Mouse (Mus musculus) erythroblast, adult 5-6 weeks (primary cell): ENCODE measurements at regions not wholly inside any gene's neighbourhood (a gene's known extent, or its start where the extent isn't known, plus 50 kb on each side); places are given as distances from the start of the nearest gene placed in this dataset.
"Not testable (repeated sequence)": the region's sequence is repeated elsewhere in the genome, so short reads cannot be mapped to it uniquely, and the experiment has no call there.

ENCODE experiments used
- ATAC-seq: replicated peaks from 2 replicates; pipeline ENCODE4 v1.8.0; 2016; ENCODE audit warnings: moderate number of reproducible peaks, mild to moderate bottlenecking, moderate TSS enrichment, inconsistent platforms; ENCODE audit not compliant: poor library complexity, low FRiP score, severe bottlenecking

- ATAC-seq = no peak
Measured at GRCm38 (mm10) chr11:16559001-16559699, 50.9 kb upstream of the Sec61g start.

DNA sequence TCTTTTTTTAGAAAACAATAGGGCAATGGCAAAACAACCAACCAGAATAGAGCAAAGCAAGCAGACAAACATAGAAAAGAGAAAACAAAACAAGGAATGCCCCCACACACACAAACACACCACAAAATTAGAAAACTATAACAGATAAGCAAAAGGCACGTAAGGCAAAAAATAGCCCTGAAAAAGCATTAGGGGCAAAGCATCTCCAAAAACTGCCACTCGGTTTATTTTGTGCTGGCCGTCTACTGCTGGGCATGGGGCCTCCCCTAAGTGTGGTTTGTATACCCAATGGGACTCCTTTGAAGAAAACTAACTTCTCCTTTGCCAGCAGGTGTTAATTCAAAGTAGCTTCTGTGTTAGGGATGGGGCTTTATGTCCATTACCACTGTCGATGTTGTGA, 53.4 kb upstream of the Sec61g start:
- ATAC-seq = no peak

DNA sequence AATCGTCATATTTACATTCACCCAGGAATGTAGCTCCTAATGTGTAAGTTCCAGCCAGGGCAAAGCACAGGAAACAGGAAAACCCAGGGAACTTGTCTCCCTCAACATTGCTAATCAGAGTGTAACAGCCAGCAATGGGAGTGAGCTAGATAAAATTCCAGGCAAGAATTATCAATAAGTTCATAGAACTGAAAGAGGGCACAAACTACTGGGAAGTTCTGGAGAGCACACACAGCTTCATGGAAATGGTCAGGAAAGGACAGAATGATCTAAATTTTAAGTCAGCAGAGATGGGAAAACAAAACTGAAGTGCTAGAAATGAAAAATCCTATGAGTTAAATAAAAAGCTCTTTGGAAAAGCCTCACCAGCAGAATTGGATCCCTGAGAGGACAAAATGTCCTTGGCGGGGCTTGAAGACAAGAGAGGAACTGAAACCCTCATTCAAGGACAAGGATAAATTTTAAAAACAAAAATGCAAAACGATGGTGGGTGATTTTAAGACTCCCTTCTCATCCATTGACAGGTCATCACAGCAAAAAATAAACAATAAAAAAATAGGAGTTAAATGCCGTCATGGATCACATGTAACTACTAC, 80.9 kb upstream of the Sec61g start:
- ATAC-seq = no peak

GRCm38 (mm10) chr11:16590541-16590940, 82.3 kb upstream of the Sec61g start:
- no peak for ATAC-seq

GRCm38 (mm10) chr11:16591471-16591921, 83.2 kb upstream of the Sec61g start:
- ATAC-seq = no peak

- ATAC-seq = no peak
Measured at GRCm38 (mm10) chr11:16592006-16592405, 83.7 kb upstream of the Sec61g start.

DNA sequence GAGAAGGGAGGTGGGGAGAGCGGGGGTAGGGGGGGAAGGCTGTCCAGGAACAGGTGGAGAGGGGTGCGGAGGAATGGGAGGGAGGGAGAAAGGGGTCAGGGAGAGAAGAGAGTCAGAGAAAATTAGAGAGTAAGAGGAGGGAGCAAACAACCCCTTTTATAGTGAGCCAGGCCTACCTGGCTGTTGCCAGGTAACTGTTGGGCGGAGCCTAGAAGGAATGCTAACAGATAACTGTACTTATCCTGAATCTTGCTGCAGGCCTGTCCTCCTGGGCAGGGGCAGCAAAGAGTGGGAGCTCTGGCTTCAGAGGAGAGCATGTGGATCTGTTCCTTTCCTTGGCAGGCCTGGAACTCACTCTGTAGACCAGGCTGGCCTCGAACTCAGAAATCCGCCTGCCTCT, 84.5 kb upstream of the Sec61g start:
- no peak for ATAC-seq

GRCm38 (mm10) chr11:16594832-16595231, 86.5 kb upstream of the Sec61g start:
- ATAC-seq = no peak

- no peak for ATAC-seq
Measured at GRCm38 (mm10) chr11:16597038-16597830, 89.0 kb upstream of the Sec61g start.

DNA sequence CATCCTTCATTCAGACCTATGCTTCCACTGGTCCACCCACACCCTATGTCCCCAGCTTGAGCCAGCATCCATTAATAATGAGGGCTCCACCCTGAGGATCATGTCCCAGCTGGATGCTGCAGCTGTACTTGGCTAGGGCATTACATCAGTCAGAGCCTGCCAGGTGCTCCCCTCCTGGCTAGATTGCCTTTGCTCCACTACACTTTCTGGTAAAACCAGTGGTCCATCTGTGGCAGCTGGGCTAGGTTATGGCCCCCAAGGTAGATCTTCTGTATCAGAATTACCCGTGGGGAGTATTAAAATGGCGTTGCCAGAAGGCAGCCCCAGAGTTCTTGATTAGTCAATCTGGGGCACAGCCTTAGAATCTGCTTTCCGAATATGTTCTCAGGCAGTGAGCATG, 94.7 kb upstream of the Sec61g start:
- no peak for ATAC-seq

DNA sequence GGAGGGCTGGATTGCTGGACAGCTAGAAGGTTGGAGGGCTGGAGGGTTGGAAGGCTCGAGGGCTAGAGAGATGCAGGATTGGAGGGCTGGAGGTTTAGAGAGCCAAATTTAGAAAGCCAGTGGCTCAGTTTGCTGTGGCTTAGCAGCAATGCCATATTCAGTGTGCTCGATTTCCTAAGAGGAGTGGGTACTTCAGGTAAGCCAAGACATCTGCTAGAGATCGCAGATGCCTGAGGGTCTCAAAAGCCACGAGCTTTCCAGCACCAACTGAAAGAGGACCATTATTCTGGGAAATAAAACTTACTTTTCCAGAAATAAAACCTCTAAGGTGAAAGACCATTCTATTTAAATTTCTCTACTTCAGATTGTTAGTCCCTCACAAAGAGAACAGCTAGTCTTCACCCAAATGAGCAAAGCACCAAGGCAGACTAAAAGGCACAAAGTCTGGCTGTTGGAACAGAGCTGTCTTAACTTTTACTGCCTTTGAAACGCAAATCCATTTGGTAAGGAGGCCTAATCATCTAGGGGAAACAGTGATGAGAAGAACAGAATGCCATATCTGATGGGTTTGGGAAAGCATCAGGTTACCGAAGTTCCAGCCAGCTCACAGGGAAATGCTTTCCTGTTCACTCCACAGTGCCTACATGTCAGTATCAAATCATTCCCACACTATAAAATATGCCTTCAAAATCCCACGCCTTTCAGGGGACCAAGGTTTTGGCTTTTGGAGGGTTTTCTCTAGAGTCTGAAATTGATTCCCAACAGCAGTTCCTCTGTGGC, 98.3 kb upstream of the Sec61g start:
- no peak for ATAC-seq

DNA sequence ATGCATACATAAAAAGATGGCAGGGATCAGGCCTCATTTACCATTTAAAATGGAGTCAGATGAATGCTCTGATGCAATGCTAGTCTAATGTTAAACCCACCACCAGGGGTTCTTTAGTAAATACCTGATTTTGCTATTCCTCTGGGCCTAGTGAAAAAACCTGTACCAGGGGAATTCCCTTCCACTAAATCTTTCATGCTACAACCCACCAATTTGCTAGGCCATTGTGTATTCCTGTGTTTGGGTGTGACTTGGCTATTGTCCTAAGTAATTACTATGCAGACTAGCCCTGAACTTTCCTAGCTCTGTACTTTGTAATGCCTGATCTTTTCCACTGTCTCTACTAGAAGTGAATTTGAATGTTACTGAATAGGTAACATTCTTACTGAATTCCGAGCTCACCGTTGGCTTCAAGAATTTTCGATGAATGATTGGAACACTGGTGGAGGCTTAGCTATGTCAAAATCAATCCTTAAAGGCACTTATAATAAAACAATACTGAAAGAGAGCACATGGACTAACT, 99.7 kb upstream of the Sec61g start:
- not testable (repeated sequence) for ATAC-seq

DNA sequence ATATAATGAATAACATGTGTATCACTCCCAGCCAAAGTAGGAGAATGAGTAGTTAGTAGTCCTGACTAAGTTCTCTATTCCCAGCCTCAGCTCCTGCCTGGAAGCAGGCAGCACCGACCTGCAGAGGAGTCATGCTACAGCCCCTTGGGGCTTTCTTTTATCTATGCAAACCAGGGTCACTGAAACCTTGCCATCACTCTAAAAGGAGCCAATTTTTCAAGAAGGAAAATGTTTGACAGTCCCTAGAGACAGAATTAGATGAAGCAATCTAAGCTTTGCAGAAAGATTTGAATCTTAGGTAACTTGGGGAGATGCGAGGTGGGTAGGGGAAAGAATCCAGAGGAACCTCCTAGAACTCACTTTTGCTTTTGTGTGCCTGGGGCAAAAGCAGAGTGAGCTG, 103.5 kb upstream of the Sec61g start:
- ATAC-seq = no peak

DNA sequence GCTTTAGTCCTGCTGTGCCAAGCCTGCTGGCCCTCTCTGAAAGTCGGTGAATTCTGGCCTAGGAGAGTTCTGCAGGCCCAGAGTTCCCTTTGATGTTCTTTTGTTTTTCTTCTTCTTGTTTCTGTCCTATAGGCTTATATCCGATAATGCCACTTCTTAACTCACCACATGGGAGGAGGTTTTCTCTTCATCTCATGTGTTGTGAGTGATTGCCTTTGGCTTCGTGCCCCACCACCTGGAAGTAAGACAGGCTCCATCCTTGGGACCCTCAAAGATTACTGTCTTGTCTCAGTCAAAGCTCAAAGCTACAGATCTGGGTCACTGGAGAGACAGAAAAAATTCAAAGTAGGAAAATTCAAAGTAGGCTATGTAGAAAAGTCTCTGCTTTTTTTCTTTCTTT, 104.2 kb upstream of the Sec61g start:
- no peak for ATAC-seq

- no peak for ATAC-seq
Measured at GRCm38 (mm10) chr11:16619736-16620135, 111.5 kb upstream of the Sec61g start.

GRCm38 (mm10) chr11:16623694-16624093, 115.4 kb upstream of the Sec61g start:
- ATAC-seq = no peak

- ATAC-seq = no peak
Measured at GRCm38 (mm10) chr11:16627294-16628085, 119.2 kb upstream of the Sec61g start.

DNA sequence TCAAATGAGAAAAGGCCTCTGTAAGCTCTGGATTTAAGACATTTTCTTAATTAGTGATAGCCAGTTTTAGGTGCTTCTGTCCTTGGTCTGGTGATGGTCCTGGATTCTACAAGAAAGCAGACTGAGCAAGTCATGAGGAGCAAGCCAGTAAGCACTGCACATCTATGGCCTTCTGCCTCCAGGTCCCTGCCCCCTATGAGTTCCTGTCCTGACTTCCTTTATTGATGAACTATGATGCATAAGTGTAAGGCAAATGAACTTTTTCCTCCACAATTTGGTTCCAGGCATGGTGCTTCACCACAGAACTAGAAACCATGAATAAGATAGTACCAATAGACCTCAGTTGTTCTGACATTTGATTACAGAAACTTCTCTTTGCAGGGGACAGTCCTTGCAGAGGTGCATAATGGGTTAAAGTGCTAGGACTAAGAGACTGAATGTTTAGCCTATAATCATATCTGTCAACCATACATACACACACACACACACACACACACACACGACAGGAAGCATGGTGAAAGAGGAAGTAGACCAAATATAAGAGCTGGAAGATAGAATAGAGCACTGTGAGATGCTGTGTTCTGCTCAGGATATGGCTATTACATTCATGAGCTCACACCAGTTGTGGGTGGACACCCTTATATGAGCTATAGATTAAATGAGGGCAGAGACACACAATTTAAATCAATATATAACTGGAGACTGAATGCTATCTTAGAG, 121.3 kb upstream of the Sec61g start:
- no peak for ATAC-seq

DNA sequence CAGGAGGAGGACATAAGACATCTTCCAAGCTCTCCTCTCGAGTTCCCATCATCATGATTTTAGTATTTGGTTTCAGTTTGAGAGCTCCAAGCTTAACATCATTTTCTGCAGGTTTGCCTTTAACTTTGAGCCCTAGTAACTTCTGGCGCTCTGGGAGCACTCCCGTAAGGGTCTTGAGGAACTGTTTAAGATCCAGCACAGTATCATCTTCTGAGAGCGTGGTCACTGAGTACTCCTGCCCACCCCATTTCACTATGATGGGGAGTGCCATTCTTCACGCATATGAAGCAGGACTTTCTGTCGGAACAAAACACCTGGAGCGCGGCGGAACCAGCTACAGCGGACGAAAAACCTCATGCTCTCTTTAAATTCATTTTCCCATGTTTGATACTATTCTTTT, 116.2 kb upstream of the Egfr start:
- peak; percentile 64 for ATAC-seq
